Mouse (Mus musculus): Measurements from ENCODE around the gene Gm5269. TPM values are rescaled to one million over a fixed set of nuclear protein-coding genes. Genes with fewer than 3 reads are reported as not detected.

Gm5269 gene
- polyA plus RNA-seq (2015; fragmentation: Nextera tagmentation; extraction: Ambion mirVana): 0.24 and 0.91 TPM in 2 replicates

GRCm38 (mm10) chr1:45890173-45890572 is at the start of gene Gm5269:
Gene Gm5269 (minus strand): TSS chr1:45890273.

GRCm38 (mm10) chr1:45926393-45926763 is 36.3 kb upstream of the Gm5269 start, which contains the start of gene Slc40a1:
Gene Slc40a1 (minus strand): TSS chr1:45926523.

Other genes with a start within 250 kb of the Gm5269 start
- 57.9 and 60.7 TPM in 2 replicates for gene Wdr75, start 95.1 kb downstream of the Gm5269 start, polyA plus RNA-seq (2015; fragmentation: Nextera tagmentation; extraction: Ambion mirVana)
- 357 and 516 TPM in 2 replicates for gene Slc40a1, start 36.2 kb upstream of the Gm5269 start, polyA plus RNA-seq (2015; fragmentation: Nextera tagmentation; extraction: Ambion mirVana)
- gene Dnah7b, start 176.0 kb upstream of the Gm5269 start, polyA plus RNA-seq (2015; fragmentation: Nextera tagmentation; extraction: Ambion mirVana): 0.31 and 0.69 TPM in 2 replicates

Data from spleen, postnatal 0 days (tissue).